Mouse (Mus musculus): ENCODE results near the gene Gtpbp8.

The Gtpbp8 gene

DNA sequence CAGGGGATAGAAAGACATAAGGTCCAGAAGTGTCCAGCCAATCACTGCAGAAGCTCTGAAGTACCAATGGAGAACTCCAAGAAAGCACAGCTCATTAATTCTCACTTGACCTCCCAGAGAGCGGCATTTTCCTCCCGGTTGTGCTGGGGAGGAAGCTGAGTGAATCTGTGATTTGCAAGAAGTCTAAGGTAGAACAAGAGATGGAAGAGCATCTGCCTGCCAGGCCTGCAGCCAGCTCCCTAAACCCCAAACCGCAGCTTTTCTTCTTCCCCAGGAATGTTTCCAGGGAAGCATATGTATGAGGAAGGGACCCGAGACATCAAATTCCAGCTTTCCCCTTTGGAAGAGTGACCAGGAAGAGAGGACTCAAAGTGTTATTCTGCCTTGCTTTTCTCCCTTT, 57.7 kb downstream of the Gtpbp8 start:
- DNase-seq (ENCODE audit: low read depth, low spot score), result no peak

DNA sequence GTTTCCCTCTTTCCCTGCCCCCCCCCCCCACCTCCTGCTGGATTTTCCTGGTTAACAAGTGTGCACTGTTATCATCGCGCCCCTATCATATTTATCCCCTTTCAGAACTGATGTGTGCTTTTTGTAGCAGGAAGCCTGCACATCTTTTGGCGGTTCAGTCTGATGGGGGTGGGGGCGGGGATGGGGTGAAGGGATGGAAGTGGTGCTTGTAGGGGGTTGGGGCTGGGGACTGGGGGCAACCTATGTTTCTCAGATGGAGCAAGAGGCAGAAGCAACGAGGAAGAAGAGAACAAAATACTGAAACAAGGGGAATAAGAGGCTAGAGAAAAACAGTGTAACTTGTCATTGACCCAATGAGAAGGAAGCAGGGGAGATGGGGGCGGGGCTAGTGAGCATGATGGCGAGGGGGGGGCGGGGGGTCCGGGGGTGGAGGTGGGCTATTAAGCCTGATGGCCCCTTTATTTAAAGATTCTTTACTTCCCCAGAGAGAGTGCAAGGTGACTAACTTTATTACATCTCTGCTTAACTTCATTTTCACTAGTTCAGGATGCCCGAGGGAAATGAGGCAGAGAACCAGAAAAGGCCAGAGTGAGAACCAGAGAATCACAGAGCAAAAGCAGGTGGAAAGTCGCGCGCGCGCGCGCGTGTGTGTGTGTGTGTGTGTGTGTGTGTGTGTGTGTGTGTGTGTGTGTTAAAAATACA, 58.3 kb downstream of the Gtpbp8 start:
- DNase-seq (ENCODE audit: low read depth, low spot score), result no peak

DNA sequence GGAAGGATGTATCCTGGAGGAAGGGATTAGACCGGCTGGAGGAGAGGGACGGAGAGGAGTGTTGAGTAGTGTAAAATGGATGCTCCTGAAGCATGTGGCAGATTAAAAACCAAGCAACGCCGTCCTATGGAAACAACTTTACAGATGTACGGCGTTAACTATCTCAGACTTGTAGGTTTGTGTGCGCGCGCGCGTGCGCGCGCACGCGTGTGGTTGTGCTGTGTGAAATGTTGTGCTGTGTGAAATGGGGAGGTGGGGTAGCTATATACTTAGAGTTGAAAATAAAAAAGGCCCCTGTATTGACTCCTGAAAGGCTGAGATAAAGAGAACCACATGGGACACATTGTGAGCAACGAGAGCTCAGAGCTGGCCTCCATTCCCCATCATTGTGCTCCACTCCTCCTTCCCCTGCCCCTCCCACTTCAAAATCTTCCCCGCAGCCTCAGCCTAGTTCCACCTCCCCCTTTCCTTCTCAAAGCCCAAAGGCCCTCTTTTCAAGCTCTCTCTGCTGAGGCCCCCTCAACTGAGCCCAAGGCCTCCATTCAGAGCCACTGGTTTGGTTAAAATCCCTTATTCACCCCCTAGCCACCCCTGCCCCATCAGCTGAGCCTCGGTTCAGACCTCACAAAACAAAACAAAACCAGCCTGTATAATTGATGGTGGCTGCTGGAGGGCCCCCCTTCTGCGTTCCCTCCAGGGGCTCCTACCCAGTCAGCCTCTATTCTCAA, 59.0 kb downstream of the Gtpbp8 start:
- no peak for DNase-seq (ENCODE audit: low read depth, low spot score)

Measured in retina, adult 2 months (tissue).